ENCODE assay signal across 21 mouse cellular contexts in genomic region chr17:53456152-53456551, GRCm38 (mm10). TPM values are rescaled to one million over a fixed set of nuclear protein-coding genes. Genes with fewer than 3 reads are reported as not detected.
DNase-seq lines count a peak whose midpoint lies in the region; TF ChIP-seq lines count a peak whose summit lies in the region.
"Had no signal": no experiment of that assay in that cellular context is flagged by ENCODE, and none has a peak within 500 bp of the region (broad histone marks: within the 10 kb centered on the region; RNA-seq: fewer than 3 reads in every experiment).

No protein-coding gene starts in this region.

- TF ChIP-seq POLR2A in ES-Bruce4 (IDR thresholded peaks at IDR 0.05; ENCODE audit: insufficient read depth, low read length) = no peak
- no peak for TF ChIP-seq POLR2A in lung, adult 2 months (IDR thresholded peaks at IDR 0.05; ENCODE audit: borderline replicate concordance, extremely low read depth, low read depth, low read length)

- no peaks in the 10 kb centered on the region for H3K36me3 ChIP-seq in ES-Bruce4 (ENCODE audit: control insufficient read depth, insufficient read depth, low read length, poor library complexity, severe bottlenecking)
- H3K36me3 ChIP-seq: embryonic facial prominence, embryonic 10.5 days; embryonic facial prominence, embryonic 12.5 days; forebrain, embryonic 15.5 days; G1E had no signal

- H3K9ac ChIP-seq in ES-Bruce4 (ENCODE audit: low read depth, poor library complexity, severe bottlenecking) = no peak overlapping the region
- H3K9ac ChIP-seq: embryonic facial prominence, embryonic 12.5 days; forebrain, embryonic 13.5 days; forebrain, embryonic 15.5 days; forebrain, postnatal 0 days had no signal

- no peaks in the 10 kb centered on the region for H3K27me3 ChIP-seq in ES-Bruce4 (ENCODE audit: control insufficient read depth, insufficient read depth, low read length, poor library complexity, severe bottlenecking)
- H3K27me3 ChIP-seq: embryonic facial prominence, embryonic 12.5 days; forebrain, embryonic 13.5 days; forebrain, embryonic 15.5 days had no signal

- H3K9me3 ChIP-seq in ES-Bruce4 (replicated peaks; ENCODE audit: control insufficient read depth, insufficient read depth, low read length, poor library complexity, severe bottlenecking) = peaks cover 31% of the 10 kb centered on the region
- H3K9me3 ChIP-seq: embryonic facial prominence, embryonic 10.5 days; forebrain, embryonic 13.5 days; forebrain, embryonic 15.5 days; G1E had no signal

- DNase-seq in ES-CJ7 (ENCODE audit: low read depth, low spot score) = peak; percentile 78
- DNase-seq in R1 (ENCODE audit: low read depth, low spot score) = peak; percentile 95
- DNase-seq in natural killer cell, adult 2 months (ENCODE audit: low spot score in 2 of 2) = no peak
- DNase-seq in gastrocnemius, postnatal 10 days = no peak
- no peak for DNase-seq in lung, adult 2 months
- DNase-seq: adrenal gland, adult 8-10 months; adrenal gland, postnatal 14 days; adrenal gland, postnatal 36 days; cerebellum, adult 11-12 months; cerebellum, adult 2 months; cerebellum, adult 9-10 months; cerebellum, postnatal 10 days; cerebellum, postnatal 25 days; forebrain, postnatal 0 days had no signal

- no peak for TF ChIP-seq EP300 in ES-Bruce4 (IDR thresholded peaks at IDR 0.05; ENCODE audit: insufficient read depth, low read depth, low read length)

- H3K27ac ChIP-seq in ES-Bruce4 (ENCODE audit: insufficient read depth, low read length) = peak overlapping the region; percentile 95
- H3K27ac ChIP-seq: embryonic facial prominence, embryonic 10.5 days; embryonic facial prominence, embryonic 12.5 days; forebrain, embryonic 13.5 days; forebrain, embryonic 15.5 days had no signal

- no peak for TF ChIP-seq CTCF in ES-Bruce4 (IDR thresholded peaks at IDR 0.05; ENCODE audit: low read depth, low read length)
- no peak for TF ChIP-seq CTCF in lung, adult 2 months (IDR thresholded peaks at IDR 0.05; ENCODE audit: insufficient read depth, low read length)

- H3K4me3 ChIP-seq in ES-Bruce4 (ENCODE audit: low read depth, low read length) = no peak overlapping the region
- no peak overlapping the region for H3K4me3 ChIP-seq in lung, adult 2 months (replicated peaks; ENCODE audit: extremely low read depth, low read depth, low read length)
- H3K4me3 ChIP-seq: embryonic facial prominence, embryonic 10.5 days; embryonic facial prominence, embryonic 12.5 days; forebrain, embryonic 13.5 days; forebrain, embryonic 15.5 days had no signal

- no peaks in the 10 kb centered on the region for H3K4me1 ChIP-seq in ES-Bruce4 (ENCODE audit: control insufficient read depth, insufficient read depth, low read length)
- no peaks in the 10 kb centered on the region for H3K4me1 ChIP-seq in lung, adult 2 months (ENCODE audit: control insufficient read depth, insufficient read depth, low read length)
- H3K4me1 ChIP-seq: embryonic facial prominence, embryonic 10.5 days; embryonic facial prominence, embryonic 12.5 days; forebrain, embryonic 13.5 days; forebrain, embryonic 15.5 days had no signal

- WGBS in lung, adult 2 months = 76% methylated on average over 2 of the region's 2 CpGs

RNA-seq across cellular contexts. Expression of gene Efhb, which starts 7.0 kb away (rescaled TPM):
- polyA plus RNA-seq in ES-Bruce4 (2011; ENCODE audit: insufficient read depth, insufficient read length, low read depth, missing spikeins) = 1.7 and 2.1 TPM in 2 replicates
- under 1 TPM; 0.27 to 0.28 TPM for total RNA-seq in gastrocnemius, postnatal 10 days (2021)
- 0.53 and 1.0 TPM in 2 replicates for polyA plus RNA-seq in lung, adult 2 months (2012; rRNA removed)
- polyA plus RNA-seq: C2C12, G1E had no signal

RNA-seq across cellular contexts. Expression of gene Rab5a, which starts 22.9 kb away (rescaled TPM):
- 90.7 and 92.3 TPM in 2 replicates for polyA plus RNA-seq in ES-Bruce4 (2011; ENCODE audit: insufficient read depth, insufficient read length, low read depth, missing spikeins)
- total RNA-seq in gastrocnemius, postnatal 10 days (2021) = 10 to 100 TPM; 53.8 to 54.1 TPM
- polyA plus RNA-seq in lung, adult 2 months (2012; rRNA removed) = 8.9 and 13.5 TPM in 2 replicates

Comparison
In these comparisons a context has a peak if more than half of its experiments do, and no peak if none do; other contexts are left out.
1. DNase-seq: peak in ES-CJ7 (single experiment) and R1 (single experiment); none in natural killer cell, adult 2 months (0 of 2), gastrocnemius, postnatal 10 days (single experiment) and lung, adult 2 months (single experiment).